Mouse (Mus musculus) pancreas, adult 10 weeks (tissue): ENCODE data around the gene 4930524N10Rik. TPM values are rescaled to one million over a fixed set of nuclear protein-coding genes. Genes with fewer than 3 reads are reported as not detected.

Experiments used
- polyA plus RNA-seq: library from polyadenylated mRNA; stranded (reverse); fragments of 350-450 nt; fragmentation: Illumina TruSeq; extraction: RNeasy Lipid Tissue Mini Kit (QIAGEN cat#74804); gene quantifications from one replicate; pipeline ENCODE4 v1.2.3, GENCODE M21; 2015; ENCODE audit warnings: low read depth, low replicate concordance; ENCODE audit not compliant: insufficient read depth

4930524N10Rik gene
- polyA plus RNA-seq = not detected

DNA sequence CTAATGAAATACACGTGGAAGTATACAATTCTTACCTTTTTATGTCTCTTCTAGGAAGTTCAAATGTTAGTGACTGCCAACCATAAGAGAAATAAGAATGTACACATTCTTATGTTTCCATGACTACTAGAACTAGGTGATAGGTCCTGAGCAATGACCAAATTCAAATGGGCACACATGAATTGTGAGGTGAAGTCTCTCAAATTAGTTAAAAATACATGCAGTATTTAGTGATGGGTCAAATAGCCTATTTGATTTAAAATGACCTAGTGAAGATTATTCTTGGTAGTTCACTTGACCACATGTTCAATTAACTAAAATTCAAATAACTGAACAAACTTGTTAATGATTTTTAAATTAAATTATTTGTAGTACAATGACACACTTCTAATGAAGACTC is at the start of gene 4930524N10Rik:
Gene 4930524N10Rik (minus strand): TSS at position 101 of the 400 bp plus-strand sequence.

Other genes with a start within 250 kb of the 4930524N10Rik start
- gene Gm15140, start 222.7 kb downstream of the 4930524N10Rik start, polyA plus RNA-seq = not detected
- gene Samt4, start 138.6 kb upstream of the 4930524N10Rik start, polyA plus RNA-seq = not detected
- not detected for gene Samt2, start 236.0 kb upstream of the 4930524N10Rik start, polyA plus RNA-seq